Mouse (Mus musculus): ENCODE results near the gene Gm5134.

GRCm38 (mm10) chr10:76028396-76028795, 74.1 kb downstream of the Gm5134 start:
- TF ChIP-seq CTCF (IDR thresholded peaks at IDR 0.05; ENCODE audit: extremely low read depth, insufficient read length, insufficient replicate concordance, low read depth, low read length) (no peak), POLR2A (IDR thresholded peaks at IDR 0.05; ENCODE audit: low read depth, low read length) (no peak)

Measured in small intestine, adult 2 months (tissue).